Mouse (Mus musculus) midbrain, postnatal 0 days (tissue): ENCODE measurements around the gene Tbc1d30. TPM values are rescaled to one million over a fixed set of nuclear protein-coding genes. Genes with fewer than 3 reads are reported as not detected.
"Not testable (repeated sequence)": the region's sequence is repeated elsewhere in the genome, so short reads cannot be mapped to it uniquely, and the experiment has no call there.

Experiments used
- ATAC-seq: fragments of 200-750 bp; cut with Nextera tagmentation; 2 replicates; pipeline ENCODE4 v1.8.0; 2017; ENCODE audit warnings: moderate number of reproducible peaks, mild to moderate bottlenecking, moderate TSS enrichment, moderate library complexity; ENCODE audit not compliant: low FRiP score
- DNase-seq: peaks from one replicate; pipeline ENCODE4 v3.0.0-alpha.2; 2015; ENCODE audit warnings: low spot score
- H3K27ac ChIP-seq: fragments of 300-500 bp; sonication (generic); 2 replicates; pipeline ENCODE4 v1.5.1; 2014; ENCODE audit warnings: low read depth, mild to moderate bottlenecking, low read length, mixed read lengths
- H3K27me3 ChIP-seq: fragments of 300-500 bp; sonication (generic); 2 replicates; pipeline ENCODE4 v1.6.1; 2014; ENCODE audit warnings: low read length, control low read depth, mixed read lengths; ENCODE audit not compliant: insufficient read depth
- H3K36me3 ChIP-seq: fragments of 300-500 bp; sonication (generic); 2 replicates; pipeline ENCODE4 v1.6.1; 2014; ENCODE audit warnings: low read length, control low read depth, mixed read lengths; ENCODE audit not compliant: insufficient read depth
- H3K4me1 ChIP-seq: fragments of 300-500 bp; sonication (generic); 2 replicates; pipeline ENCODE4 v1.6.1; 2014; ENCODE audit warnings: mild to moderate bottlenecking, control low read depth, antibody characterized with exemption, low read length, mixed read lengths; ENCODE audit not compliant: insufficient read depth
- H3K4me2 ChIP-seq: fragments of 300-500 bp; sonication (generic); 2 replicates; pipeline ENCODE4 v1.6.1; 2014; ENCODE audit warnings: low read depth, mild to moderate bottlenecking, low read length, mixed read lengths; ENCODE audit not compliant: poor library complexity, severe bottlenecking
- H3K4me3 ChIP-seq: fragments of 300-500 bp; sonication (generic); 2 replicates; pipeline ENCODE4 v1.5.1; 2014; ENCODE audit warnings: low read depth, mild to moderate bottlenecking, low read length, moderate library complexity
- H3K9ac ChIP-seq: fragments of 300-500 bp; sonication (generic); replicated peaks from 2 replicates; pipeline ENCODE4 v1.6.1; 2014; ENCODE audit warnings: mild to moderate bottlenecking, low read length, moderate library complexity, mixed read lengths; ENCODE audit not compliant: poor library complexity, severe bottlenecking
- H3K9me3 ChIP-seq: fragments of 300-500 bp; sonication (generic); 2 replicates; pipeline ENCODE4 v1.6.1; 2016; ENCODE audit warnings: low read length, control low read depth
- CTCF ChIP-seq: IDR thresholded peaks from 2 replicates; pipeline ENCODE4 v1.5.1; 2016; ENCODE audit warnings: antibody characterized with exemption, mild to moderate bottlenecking
- WGBS: fragments of 180-500 bp; shearing (Covaris S2); extraction: QIAGEN DNeasy Blood & Tissue Kit; methylation state at CpG from one replicate; pipeline ENCODE4 v1.1.7; 2014; 5-methylcytosine and 5-hydroxymethylcytosine counted together
- polyA plus RNA-seq: library from polyadenylated mRNA; unstranded; fragments of >200 nt; fragmentation: Nextera tagmentation; extraction: Ambion mirVana; gene quantifications from 2 replicates; pipeline ENCODE4 v1.2.1, GENCODE M21; 2015
- total RNA-seq: library from RNA; depleted of rRNA; stranded (reverse); fragments of >200 nt; gene quantifications from 2 replicates; pipeline ENCODE4 v1.2.3, GENCODE M21; 2014

Tbc1d30 gene
- total and polyA plus RNA-seq, 2 experiments from 2014 or later, result 8.3 to 49.1 TPM

- H3K9me3 ChIP-seq, result no peaks in the 10 kb centered on the region
- H3K4me2 ChIP-seq, result no peak overlapping the region
- H3K4me1 ChIP-seq, result no peaks in the 10 kb centered on the region
- WGBS, result 74% methylated on average over 6 of the region's 6 CpGs
- H3K4me3 ChIP-seq, result no peak overlapping the region
- no peak overlapping the region for H3K9ac ChIP-seq
- TF ChIP-seq CTCF, result no peak
- H3K27ac ChIP-seq, result no peak overlapping the region
- DNase-seq (no peak), ATAC-seq (no peak)
- no peaks in the 10 kb centered on the region; the same call in 1 of the 2 replicates for H3K27me3 ChIP-seq
- no peaks in the 10 kb centered on the region for H3K36me3 ChIP-seq
Measured at GRCm38 (mm10) chr10:121343867-121344266, 7.2 kb downstream of the Tbc1d30 start.

GRCm38 (mm10) chr10:121342260-121342659 lies 8.8 kb downstream of the Tbc1d30 start:
- H3K27me3 ChIP-seq, result no peaks in the 10 kb centered on the region
- no peak overlapping the region for H3K9ac ChIP-seq
- no peaks in the 10 kb centered on the region for H3K9me3 ChIP-seq
- H3K4me1 ChIP-seq, result no peaks in the 10 kb centered on the region
- H3K4me3 ChIP-seq, result no peak overlapping the region
- DNase-seq, result no peak
- 97% methylated on average over 10 of the region's 10 CpGs for WGBS
- no peaks in the 10 kb centered on the region for H3K36me3 ChIP-seq
- TF ChIP-seq CTCF, result no peak
- H3K4me2 ChIP-seq, result no peak overlapping the region
- H3K27ac ChIP-seq, result no peak overlapping the region
- ATAC-seq, result no peak

GRCm38 (mm10) chr10:121340754-121341593 lies 10.1 kb downstream of the Tbc1d30 start:
- no peaks in the 10 kb centered on the region for H3K4me1 ChIP-seq
- no peak overlapping the region for H3K4me3 ChIP-seq
- TF ChIP-seq CTCF, result no peak
- H3K9ac ChIP-seq, result no peak overlapping the region
- no peaks in the 10 kb centered on the region for H3K9me3 ChIP-seq
- peak; percentile 26 for DNase-seq
- 49% methylated on average over 10 of the region's 11 CpGs for WGBS
- no peak overlapping the region for H3K27ac ChIP-seq
- ATAC-seq, result peak; percentile 20; the same call in 1 of the 2 replicates
- H3K27me3 ChIP-seq, result no peaks in the 10 kb centered on the region
- no peak overlapping the region for H3K4me2 ChIP-seq
- H3K36me3 ChIP-seq, result no peaks in the 10 kb centered on the region

GRCm38 (mm10) chr10:121336536-121336935 lies 14.5 kb downstream of the Tbc1d30 start:
- H3K4me2 ChIP-seq, ATAC-seq, H3K4me1 ChIP-seq, H3K9me3 ChIP-seq, H3K9ac ChIP-seq, DNase-seq, H3K27ac ChIP-seq, H3K27me3 ChIP-seq, H3K4me3 ChIP-seq, H3K36me3 ChIP-seq: not testable (repeated sequence)
- 76% methylated on average over 14 of the region's 14 CpGs for WGBS

GRCm38 (mm10) chr10:121334576-121334975 lies 16.5 kb downstream of the Tbc1d30 start:
- WGBS, result 75% methylated on average over 3 of the region's 3 CpGs

GRCm38 (mm10) chr10:121330940-121331339 lies 20.1 kb downstream of the Tbc1d30 start:
- ATAC-seq (no peak), DNase-seq (peak; percentile 39)
- Histone ChIP-seq H3K27me3 (no peaks in the 10 kb centered on the region), H3K9ac (no peak overlapping the region), H3K27ac (no peak overlapping the region), H3K4me1 (no peaks in the 10 kb centered on the region), H3K4me3 (no peak overlapping the region), H3K9me3 (no peaks in the 10 kb centered on the region), H3K4me2 (no peak overlapping the region), H3K36me3 (no peaks in the 10 kb centered on the region)
- TF ChIP-seq CTCF, result peak; percentile 81
- WGBS, result 15% methylated on average over 7 of the region's 7 CpGs

More at GRCm38 (mm10) chr10:121334576-121334975, 16.5 kb downstream of the Tbc1d30 start:
- Histone ChIP-seq H3K36me3 (no peaks in the 10 kb centered on the region), H3K9ac (no peak overlapping the region), H3K4me1 (no peaks in the 10 kb centered on the region), H3K9me3 (no peaks in the 10 kb centered on the region), H3K27me3 (no peaks in the 10 kb centered on the region), H3K4me3 (no peak overlapping the region), H3K27ac (no peak overlapping the region), H3K4me2 (no peak overlapping the region)
- ATAC-seq, result no peak
- peak; percentile 79 for TF ChIP-seq CTCF
- peak; percentile 39 for DNase-seq
